Mouse (Mus musculus): ENCODE results near the gene Cby1.

Cby1 gene

GRCm38 (mm10) chr15:79681973-79682372, 23.0 kb downstream of the Cby1 start:
- DNase-seq: peak; percentile 51 to 55

- DNase-seq: peak in 1 of 2 experiments; percentile 47
These were observed 24.1 kb downstream of the Cby1 start for GRCm38 (mm10) chr15:79683146-79683545.

- DNase-seq: no peak
These were observed 24.9 kb downstream of the Cby1 start for GRCm38 (mm10) chr15:79683707-79684465.

- no peak for DNase-seq
These were observed 25.6 kb downstream of the Cby1 start for GRCm38 (mm10) chr15:79684616-79685015.

- peak; percentile 55 to 74 for DNase-seq
These were observed 26.2 kb downstream of the Cby1 start for GRCm38 (mm10) chr15:79685141-79685641.

- DNase-seq: no peak
These were observed 27.3 kb downstream of the Cby1 start for GRCm38 (mm10) chr15:79686046-79686869.

GRCm38 (mm10) chr15:79687175-79687574, 28.2 kb downstream of the Cby1 start:
- no peak for DNase-seq

GRCm38 (mm10) chr15:79687646-79688267, 28.8 kb downstream of the Cby1 start, which contains the start of gene Josd1:
Gene Josd1 (minus strand): TSS chr15:79687919.
- peak; percentile 96 to 98 for DNase-seq

- DNase-seq: no peak
These were observed 29.4 kb downstream of the Cby1 start for GRCm38 (mm10) chr15:79688268-79688956.

GRCm38 (mm10) chr15:79689662-79690425, 30.8 kb downstream of the Cby1 start:
- no peak for DNase-seq

- peak; percentile 98 to 99 for DNase-seq
These were observed 31.5 kb downstream of the Cby1 start, which contains the start of gene Gtpbp1 for GRCm38 (mm10) chr15:79690426-79691022. Gene Gtpbp1 (plus strand): TSS chr15:79690845.

- peak in 1 of 2 experiments; percentile 30 for DNase-seq
These were observed 32.1 kb downstream of the Cby1 start for GRCm38 (mm10) chr15:79691023-79691508.

GRCm38 (mm10) chr15:79692334-79692733, 33.3 kb downstream of the Cby1 start:
- DNase-seq: no peak

GRCm38 (mm10) chr15:79693740-79694139, 34.7 kb downstream of the Cby1 start:
- no peak for DNase-seq

- DNase-seq: no peak
These were observed 35.5 kb downstream of the Cby1 start for GRCm38 (mm10) chr15:79694512-79694911.

GRCm38 (mm10) chr15:79695516-79695915, 36.5 kb downstream of the Cby1 start:
- no peak for DNase-seq

GRCm38 (mm10) chr15:79696508-79696907, 37.5 kb downstream of the Cby1 start:
- DNase-seq: peak; percentile 33 to 42

GRCm38 (mm10) chr15:79697011-79697410, 38.0 kb downstream of the Cby1 start:
- DNase-seq: peak; percentile 58 to 65

GRCm38 (mm10) chr15:79697558-79698187, 38.7 kb downstream of the Cby1 start:
- no peak for DNase-seq

GRCm38 (mm10) chr15:79706603-79707214, 47.7 kb downstream of the Cby1 start:
- peak in 1 of 2 experiments; percentile 45 for DNase-seq

All from kidney, postnatal 36 days (tissue).